Mouse (Mus musculus) brain, embryonic 14.5 days (tissue): Measurements from ENCODE around the gene Tom1l1.

Experiments used
- CTCF ChIP-seq: fragments of 200-500 bp; IDR thresholded peaks from 2 replicates; pipeline ENCODE4 v1.5.1; 2012; ENCODE audit warnings: inconsistent platforms, mild to moderate bottlenecking, moderate library complexity, borderline replicate concordance; ENCODE audit not compliant: insufficient read depth, insufficient read length; ENCODE audit errors: extremely low read depth
- POLR2A ChIP-seq: fragments of 200-500 bp; IDR thresholded peaks from 2 replicates; pipeline ENCODE4 v1.6.1; 2012; ENCODE audit warnings: mild to moderate bottlenecking, inconsistent platforms, borderline replicate concordance; ENCODE audit not compliant: poor library complexity, insufficient read depth, insufficient read length, severe bottlenecking; ENCODE audit errors: extremely low read depth

- TF ChIP-seq CTCF (no peak), POLR2A (no peak)
Measured at GRCm38 (mm10) chr11:90612118-90612517, 76.0 kb downstream of the Tom1l1 start.
